Mouse (Mus musculus) limb, embryonic 13.5 days (tissue): ENCODE measurements at regions not wholly inside any gene's neighbourhood (a gene's known extent, or its start where the extent isn't known, plus 50 kb on each side); places are given as distances from the start of the nearest gene placed in this dataset.

Experiments used
- ATAC-seq: fragments of 200-750 bp; cut with Nextera tagmentation; 2 replicates; pipeline ENCODE4 v1.8.0; 2017; ENCODE audit warnings: low read depth, moderate number of reproducible peaks, moderate TSS enrichment; ENCODE audit not compliant: low FRiP score
- H3K27ac ChIP-seq: fragments of 300-500 bp; sonication (generic); 2 replicates; pipeline ENCODE4 v1.5.1; 2015; ENCODE audit warnings: inconsistent platforms, mild to moderate bottlenecking, moderate library complexity
- H3K27me3 ChIP-seq: fragments of 300-500 bp; sonication (generic); 2 replicates; pipeline ENCODE4 v1.6.1; 2015; ENCODE audit warnings: mild to moderate bottlenecking, inconsistent platforms
- H3K36me3 ChIP-seq: fragments of 300-500 bp; sonication (generic); 2 replicates; pipeline ENCODE4 v1.6.1; 2015; ENCODE audit warnings: inconsistent platforms, mild to moderate bottlenecking, moderate library complexity
- H3K4me1 ChIP-seq: fragments of 300-500 bp; sonication (generic); 2 replicates; pipeline ENCODE4 v1.6.1; 2015; ENCODE audit warnings: inconsistent platforms
- H3K4me2 ChIP-seq: fragments of 300-500 bp; sonication (generic); replicated peaks from 2 replicates; pipeline ENCODE4 v1.6.1; 2015; ENCODE audit warnings: inconsistent platforms, mild to moderate bottlenecking, moderate library complexity
- H3K4me3 ChIP-seq: fragments of 300-500 bp; sonication (generic); 2 replicates; pipeline ENCODE4 v1.5.1; 2015; ENCODE audit warnings: moderate library complexity, mild to moderate bottlenecking, inconsistent platforms
- H3K9ac ChIP-seq: fragments of 300-500 bp; sonication (generic); 2 replicates; pipeline ENCODE4 v1.6.1; 2015; ENCODE audit warnings: mild to moderate bottlenecking, inconsistent platforms
- H3K9me3 ChIP-seq: fragments of 300-500 bp; sonication (generic); 2 replicates; pipeline ENCODE4 v1.6.1; 2016; ENCODE audit warnings: inconsistent platforms
- WGBS: fragments of 180-500 bp; shearing (Covaris S2); methylation state at CpG from one replicate; pipeline ENCODE4 v1.1.7; 2015; 5-methylcytosine and 5-hydroxymethylcytosine counted together

DNA sequence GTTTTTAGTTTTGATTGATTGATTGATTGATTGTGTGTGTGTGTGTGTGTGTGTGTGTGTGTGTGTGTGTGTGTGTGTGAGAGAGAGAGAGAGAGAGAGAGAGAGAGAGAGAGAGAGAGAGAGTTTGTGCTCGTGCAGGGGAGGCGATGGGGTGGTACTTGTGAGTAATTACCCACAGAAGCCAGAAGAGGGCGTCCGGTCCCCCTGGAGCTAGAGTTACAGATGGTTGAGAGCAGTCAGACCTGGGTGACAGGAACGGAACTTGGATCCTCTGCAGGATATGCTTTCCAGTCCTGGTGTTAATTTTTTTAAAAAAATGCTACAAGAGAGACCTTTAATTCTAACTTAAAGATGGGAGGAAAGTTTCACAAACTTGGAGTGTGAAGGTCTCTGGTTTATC, 151.7 kb downstream of the CK137956 start:
- Histone ChIP-seq H3K4me2 (no peak overlapping the region), H3K9me3 (peaks cover 7% of the 10 kb centered on the region; the same call in 1 of the 2 replicates), H3K36me3 (no peaks in the 10 kb centered on the region), H3K9ac (no peak overlapping the region), H3K27me3 (no peaks in the 10 kb centered on the region), H3K4me1 (no peaks in the 10 kb centered on the region), H3K4me3 (no peak overlapping the region), H3K27ac (no peak overlapping the region)
- 73% methylated on average over 5 of the region's 5 CpGs for WGBS
- no peak for ATAC-seq

- Histone ChIP-seq H3K27ac (no peak overlapping the region), H3K27me3 (no peaks in the 10 kb centered on the region), H3K4me1 (no peaks in the 10 kb centered on the region), H3K9ac (no peak overlapping the region), H3K36me3 (no peaks in the 10 kb centered on the region), H3K4me3 (no peak overlapping the region), H3K4me2 (no peak overlapping the region), H3K9me3 (peaks cover 9% of the 10 kb centered on the region; the same call in 1 of the 2 replicates)
- WGBS = 94% methylated on average over 6 of the region's 6 CpGs
- no peak for ATAC-seq
These were observed 156.1 kb downstream of the CK137956 start for GRCm38 (mm10) chr4:127814631-127815030.

- no peaks in the 10 kb centered on the region for H3K27me3 ChIP-seq
- H3K9me3 ChIP-seq = peaks cover 9% of the 10 kb centered on the region; the same call in 1 of the 2 replicates
- no peaks in the 10 kb centered on the region for H3K4me1 ChIP-seq
- no peaks in the 10 kb centered on the region for H3K36me3 ChIP-seq
- H3K4me3 ChIP-seq = no peak overlapping the region
- no peak overlapping the region for H3K9ac ChIP-seq
- no peak overlapping the region for H3K4me2 ChIP-seq
- no peak overlapping the region for H3K27ac ChIP-seq
- WGBS = 78% methylated on average over 3 of the region's 3 CpGs
- ATAC-seq = no peak
These were observed 158.7 kb downstream of the CK137956 start for GRCm38 (mm10) chr4:127812047-127812545.

DNA sequence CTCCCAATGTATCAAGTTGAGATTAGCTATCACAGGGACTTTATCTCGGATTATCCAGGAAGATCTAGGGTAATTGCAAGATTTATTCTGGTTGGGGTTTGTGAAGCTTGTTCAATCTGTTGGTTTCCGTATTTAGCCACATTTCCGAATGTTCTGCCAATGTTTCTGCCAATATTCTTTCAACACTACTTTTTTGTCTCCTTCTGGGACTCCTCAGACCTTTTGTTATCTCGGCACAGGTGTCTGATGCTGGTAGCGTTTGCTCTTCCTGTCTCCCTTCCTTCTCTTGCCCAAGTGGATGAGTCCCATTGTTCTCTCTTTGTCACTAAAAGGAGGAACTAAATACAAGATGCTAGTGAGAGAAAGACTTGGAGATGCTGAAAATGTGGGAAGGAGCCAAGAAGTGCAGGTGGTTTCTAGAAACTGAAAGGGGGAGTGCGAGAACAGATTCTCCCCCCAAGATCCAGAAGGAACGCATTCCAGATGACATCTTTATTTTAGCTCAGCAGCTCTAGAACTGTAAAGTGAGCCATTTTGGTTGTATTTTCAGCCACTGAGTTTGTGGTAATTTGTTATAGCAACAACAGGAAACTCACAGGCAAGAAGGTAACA, 159.7 kb downstream of the CK137956 start:
- H3K9ac ChIP-seq = no peak overlapping the region
- no peaks in the 10 kb centered on the region for H3K27me3 ChIP-seq
- H3K4me3 ChIP-seq = no peak overlapping the region
- no peaks in the 10 kb centered on the region for H3K36me3 ChIP-seq
- 84% methylated on average over 7 of the region's 7 CpGs for WGBS
- H3K27ac ChIP-seq = no peak overlapping the region
- no peak for ATAC-seq
- peaks cover 9% of the 10 kb centered on the region; the same call in 1 of the 2 replicates for H3K9me3 ChIP-seq
- H3K4me2 ChIP-seq = no peak overlapping the region
- H3K4me1 ChIP-seq = no peaks in the 10 kb centered on the region

GRCm38 (mm10) chr4:127809006-127809405, 161.7 kb downstream of the CK137956 start:
- H3K27me3 ChIP-seq = no peaks in the 10 kb centered on the region
- WGBS = 63% methylated on average over 6 of the region's 6 CpGs

GRCm38 (mm10) chr4:127789206-127789605, 181.5 kb downstream of the CK137956 start:
- WGBS = 81% methylated on average over 12 of the region's 12 CpGs
- no peak overlapping the region for H3K27ac ChIP-seq
- no peaks in the 10 kb centered on the region for H3K4me1 ChIP-seq
- H3K4me2 ChIP-seq = no peak overlapping the region
- H3K27me3 ChIP-seq = peaks cover 7% of the 10 kb centered on the region; the same call in 1 of the 2 replicates
- no peaks in the 10 kb centered on the region for H3K9me3 ChIP-seq
- no peak for ATAC-seq
- no peak overlapping the region for H3K4me3 ChIP-seq
- no peaks in the 10 kb centered on the region for H3K36me3 ChIP-seq
- H3K9ac ChIP-seq = no peak overlapping the region

More at GRCm38 (mm10) chr4:127809006-127809405, 161.7 kb downstream of the CK137956 start:
- no peak for ATAC-seq
- Histone ChIP-seq H3K9me3 (peaks cover 4% of the 10 kb centered on the region; the same call in 1 of the 2 replicates), H3K4me2 (no peak overlapping the region), H3K27ac (no peak overlapping the region), H3K4me3 (no peak overlapping the region), H3K36me3 (no peaks in the 10 kb centered on the region), H3K9ac (no peak overlapping the region), H3K4me1 (no peaks in the 10 kb centered on the region)

DNA sequence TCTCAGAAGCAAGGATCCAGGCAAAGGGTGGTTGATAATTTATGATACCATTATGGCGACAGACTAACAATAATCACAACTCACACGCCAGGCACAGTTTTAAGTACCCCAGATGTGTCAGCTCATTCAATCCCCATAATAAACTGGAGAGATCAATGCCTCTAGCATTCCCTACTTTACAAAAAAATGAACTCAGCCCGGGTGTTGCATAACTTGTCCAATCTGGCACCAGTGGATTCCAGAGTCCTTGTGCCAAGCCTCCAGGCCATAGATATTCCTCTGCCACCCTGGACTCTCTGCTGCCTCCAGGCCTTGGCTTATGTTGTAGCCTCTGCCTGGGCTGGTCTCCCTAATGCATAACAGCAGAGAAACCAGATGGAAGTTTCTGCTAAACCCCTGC, 185.0 kb downstream of the CK137956 start:
- WGBS = 56% methylated on average over 3 of the region's 3 CpGs
- Histone ChIP-seq H3K9ac (no peak overlapping the region), H3K27me3 (peaks cover 7% of the 10 kb centered on the region; the same call in 1 of the 2 replicates), H3K9me3 (no peaks in the 10 kb centered on the region), H3K4me3 (no peak overlapping the region), H3K27ac (no peak overlapping the region), H3K36me3 (no peaks in the 10 kb centered on the region), H3K4me1 (no peaks in the 10 kb centered on the region), H3K4me2 (no peak overlapping the region)
- ATAC-seq = no peak

GRCm38 (mm10) chr4:127771966-127772500, 198.7 kb downstream of the CK137956 start:
- Histone ChIP-seq H3K4me3 (no peak overlapping the region), H3K9ac (no peak overlapping the region), H3K4me1 (no peaks in the 10 kb centered on the region), H3K36me3 (no peaks in the 10 kb centered on the region), H3K9me3 (no peaks in the 10 kb centered on the region), H3K27ac (no peak overlapping the region), H3K4me2 (no peak overlapping the region), H3K27me3 (no peaks in the 10 kb centered on the region)
- ATAC-seq = no peak
- WGBS = 62% methylated on average over 5 of the region's 5 CpGs

- 84% methylated on average over 5 of the region's 5 CpGs for WGBS
- no peak overlapping the region for H3K4me2 ChIP-seq
- H3K9me3 ChIP-seq = no peaks in the 10 kb centered on the region
- no peaks in the 10 kb centered on the region for H3K4me1 ChIP-seq
- no peak overlapping the region for H3K4me3 ChIP-seq
- H3K27me3 ChIP-seq = no peaks in the 10 kb centered on the region
- no peak overlapping the region for H3K27ac ChIP-seq
- H3K36me3 ChIP-seq = no peaks in the 10 kb centered on the region
- ATAC-seq = no peak
- no peak overlapping the region for H3K9ac ChIP-seq
These were observed 207.0 kb downstream of the CK137956 start for GRCm38 (mm10) chr4:127763736-127764135.

- ATAC-seq = no peak
- Histone ChIP-seq H3K27me3 (no peaks in the 10 kb centered on the region), H3K27ac (no peak overlapping the region), H3K4me1 (no peaks in the 10 kb centered on the region), H3K9me3 (no peaks in the 10 kb centered on the region), H3K9ac (no peak overlapping the region), H3K4me2 (no peak overlapping the region), H3K36me3 (no peaks in the 10 kb centered on the region), H3K4me3 (no peak overlapping the region)
- 91% methylated on average over 9 of the region's 9 CpGs for WGBS
These were observed 211.8 kb downstream of the CK137956 start for GRCm38 (mm10) chr4:127758961-127759360.

DNA sequence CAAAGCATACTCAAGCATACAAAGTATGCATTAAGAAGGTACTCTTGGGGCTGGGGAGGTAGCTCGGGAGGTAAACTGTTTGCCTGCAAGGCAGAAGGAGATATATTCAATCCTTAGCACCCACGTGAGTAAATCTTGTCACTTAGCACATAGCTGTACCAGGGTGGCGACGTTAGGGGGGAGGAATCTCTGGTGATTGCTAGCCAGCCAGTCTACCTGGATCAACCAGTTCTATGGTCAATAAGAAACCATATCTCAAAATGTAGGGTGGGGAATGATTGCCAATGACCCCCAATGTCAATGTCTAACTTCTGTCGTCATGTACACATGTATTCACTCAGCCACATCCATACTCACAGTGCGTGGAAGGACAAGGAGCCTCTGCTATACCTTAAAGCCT, 214.5 kb downstream of the CK137956 start:
- WGBS = 86% methylated on average over 6 of the region's 6 CpGs
- Histone ChIP-seq H3K9ac (no peak overlapping the region), H3K27me3 (no peaks in the 10 kb centered on the region), H3K9me3 (no peaks in the 10 kb centered on the region), H3K4me1 (no peaks in the 10 kb centered on the region), H3K4me3 (no peak overlapping the region), H3K4me2 (no peak overlapping the region), H3K27ac (no peak overlapping the region), H3K36me3 (no peaks in the 10 kb centered on the region)
- no peak for ATAC-seq

GRCm38 (mm10) chr4:127750781-127751180, 220.0 kb downstream of the CK137956 start:
- Histone ChIP-seq H3K4me3 (no peak overlapping the region), H3K4me2 (no peak overlapping the region), H3K27me3 (no peaks in the 10 kb centered on the region), H3K9me3 (no peaks in the 10 kb centered on the region), H3K27ac (no peak overlapping the region), H3K36me3 (no peaks in the 10 kb centered on the region), H3K4me1 (no peaks in the 10 kb centered on the region), H3K9ac (no peak overlapping the region)
- no peak for ATAC-seq
- WGBS = 82% methylated on average over 3 of the region's 3 CpGs

- WGBS = 73% methylated on average over 5 of the region's 5 CpGs
- no peak overlapping the region for H3K9ac ChIP-seq
These were observed 222.9 kb downstream of the CK137956 start for GRCm38 (mm10) chr4:127747876-127748275.

More at GRCm38 (mm10) chr4:127747876-127748275, 222.9 kb downstream of the CK137956 start:
- Histone ChIP-seq H3K36me3 (no peaks in the 10 kb centered on the region), H3K27ac (no peak overlapping the region), H3K4me1 (no peaks in the 10 kb centered on the region), H3K4me2 (no peak overlapping the region), H3K9me3 (no peaks in the 10 kb centered on the region), H3K27me3 (no peaks in the 10 kb centered on the region), H3K4me3 (no peak overlapping the region)
- ATAC-seq = no peak
